Mouse (Mus musculus) MEL (cell line): ENCODE measurements around the gene Ppm1m.

ENCODE experiments used
- CTCF ChIP-seq, 3 experiments: IDR thresholded peaks in 2 of 3; conservative IDR thresholded peaks in 1 of 3; 2 replicates each; pipeline ENCODE4 v1.5.1; 2011 to 2012; ENCODE audit warnings: low read length in 3 of 3, low read depth in 2 of 3, mild to moderate bottlenecking in 2 of 3, improper control_type of control experiment in 1 of 3, inconsistent platforms in 1 of 3, mixed read lengths in 1 of 3, moderate library complexity in 1 of 3; ENCODE audit not compliant: control insufficient read depth in 1 of 3, insufficient read depth in 1 of 3, poor library complexity in 1 of 3, severe bottlenecking in 1 of 3
- E2F4 ChIP-seq: IDR thresholded peaks from 2 replicates; pipeline ENCODE4 v1.6.1; 2011; ENCODE audit warnings: low read depth, low read length, improper control_type of control experiment, borderline replicate concordance
- ELF1 ChIP-seq: IDR thresholded peaks from 2 replicates; pipeline ENCODE4 v1.6.1; 2014; ENCODE audit warnings: low read depth, mild to moderate bottlenecking, inconsistent platforms, low read length, improper control_type of control experiment, moderate library complexity
- EP300 ChIP-seq, 2 experiments: IDR thresholded peaks; 2 replicates each; pipeline ENCODE4 v1.6.1; 2011; ENCODE audit warnings: improper control_type of control experiment in 2 of 2, low read length in 2 of 2, low read depth in 1 of 2, mild to moderate bottlenecking in 1 of 2
- KAT2A ChIP-seq: conservative IDR thresholded peaks from 2 replicates; pipeline ENCODE4 v1.6.1; 2012; ENCODE audit warnings: low read depth, low read length, improper control_type of control experiment, inconsistent platforms
- MEF2A ChIP-seq: IDR thresholded peaks from 2 replicates; pipeline ENCODE4 v1.6.1; 2014; ENCODE audit warnings: low read depth, mild to moderate bottlenecking, inconsistent platforms, low read length, improper control_type of control experiment; ENCODE audit not compliant: poor library complexity, insufficient replicate concordance, severe bottlenecking; ENCODE audit errors: extremely low read depth
- NELFE ChIP-seq: IDR thresholded peaks from 2 replicates; pipeline ENCODE4 v1.6.1; 2011; ENCODE audit warnings: low read depth, low read length, improper control_type of control experiment
- NRF1 ChIP-seq: IDR thresholded peaks from 2 replicates; pipeline ENCODE4 v1.6.1; 2014; ENCODE audit warnings: low read depth, mild to moderate bottlenecking, inconsistent platforms, low read length, improper control_type of control experiment, moderate library complexity; ENCODE audit not compliant: poor library complexity, insufficient read depth, severe bottlenecking
- POLR2A ChIP-seq, 2 experiments: IDR thresholded peaks; 2 replicates each; pipeline ENCODE4 v1.6.1; 2011 to 2012; ENCODE audit warnings: low read length in 2 of 2, mild to moderate bottlenecking in 2 of 2, control low read depth in 1 of 2, improper control_type of control experiment in 1 of 2, low read depth in 1 of 2, moderate library complexity in 1 of 2; ENCODE audit not compliant: control insufficient read depth in 1 of 2, insufficient read depth in 1 of 2, poor library complexity in 1 of 2
- SMC3 ChIP-seq: IDR thresholded peaks from 2 replicates; pipeline ENCODE4 v1.6.1; 2011; ENCODE audit warnings: low read depth, low read length, improper control_type of control experiment
- TAL1 ChIP-seq: IDR thresholded peaks from 2 replicates; pipeline ENCODE4 v1.6.1; 2012; ENCODE audit warnings: mild to moderate bottlenecking, inconsistent platforms, low read length, moderate library complexity, mixed read lengths
- TCF12 ChIP-seq: IDR thresholded peaks from 2 replicates; pipeline ENCODE4 v1.6.1; 2014; ENCODE audit warnings: low read depth, mild to moderate bottlenecking, inconsistent platforms, low read length, improper control_type of control experiment, moderate library complexity
- USF1 ChIP-seq: IDR thresholded peaks from 2 replicates; pipeline ENCODE4 v1.6.1; 2014; ENCODE audit warnings: low read depth, mild to moderate bottlenecking, inconsistent platforms, low read length, improper control_type of control experiment, moderate library complexity

- TF ChIP-seq POLR2A (IDR thresholded peaks at IDR 0.05; ENCODE audit: control insufficient read depth in 1 of 2, insufficient read depth in 1 of 2, low read depth in 1 of 2, low read length in 2 of 2, poor library complexity in 1 of 2) (no peak), EP300 (IDR thresholded peaks at IDR 0.05; ENCODE audit: low read depth in 1 of 2, low read length in 2 of 2) (peak in 1 of 2 experiments; percentile 54; a peak in 2 of 4 replicates), CTCF (IDR thresholded peaks at IDR 0.05 in 2 of 3, conservative IDR thresholded peaks at IDR 0.05 in 1 of 3; ENCODE audit: control insufficient read depth in 1 of 3, insufficient read depth in 1 of 3, low read depth in 2 of 3, low read length in 3 of 3, poor library complexity in 1 of 3, severe bottlenecking in 1 of 3) (no peak), TAL1 (no peak), KAT2A (no peak), NELFE (no peak), ELF1 (no peak), SMC3 (no peak), USF1 (no peak), TCF12 (no peak), NRF1 (no peak), E2F4 (no peak), MEF2A (no peak)
These were observed 22.8 kb upstream of the Ppm1m start, which contains the start of gene Tlr9 for GRCm38 (mm10) chr9:106222261-106222851.
